Mouse (Mus musculus): ENCODE data around the gene Cfc1. TPM values are rescaled to one million over a fixed set of nuclear protein-coding genes. Genes with fewer than 3 reads are reported as not detected.

Cfc1 gene
- polyA plus RNA-seq, 1 experiment: not detected

DNA sequence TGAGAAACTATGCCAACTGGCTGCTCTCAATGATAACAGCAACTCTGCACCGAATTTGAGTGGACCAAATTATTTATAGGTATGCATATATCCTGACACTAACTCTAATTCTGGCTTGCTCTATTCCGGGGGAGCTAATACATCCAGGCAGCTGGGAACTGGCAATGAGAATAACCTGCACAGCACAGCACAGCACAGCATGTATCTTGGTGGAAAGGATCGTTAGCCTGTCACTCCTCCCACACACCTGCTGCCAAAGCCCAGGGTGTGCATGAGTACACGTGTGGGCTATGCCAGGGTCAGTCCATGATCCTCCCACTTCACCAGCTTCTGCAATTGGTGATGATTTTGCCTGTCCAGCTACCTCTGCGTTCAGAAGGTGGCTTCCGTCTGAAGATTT is 36.0 kb downstream of the Cfc1 start:
- Histone ChIP-seq H3K27me3 (ENCODE audit: control insufficient read depth) (no peaks in the 10 kb centered on the region), H3K4me1 (ENCODE audit: control insufficient read depth) (no peaks in the 10 kb centered on the region), H3K9me3 (ENCODE audit: control insufficient read depth, low read length) (no peaks in the 10 kb centered on the region), H3K4me3 (replicated peaks) (no peak overlapping the region), H3K36me3 (ENCODE audit: control insufficient read depth) (no peaks in the 10 kb centered on the region)
- no peak for TF ChIP-seq GATA1 (IDR thresholded peaks at IDR 0.05; ENCODE audit: low read length)
- TF ChIP-seq TAL1 (IDR thresholded peaks at IDR 0.05; ENCODE audit: low read length): no peak

- Histone ChIP-seq H3K9me3 (ENCODE audit: control insufficient read depth, low read length) (no peaks in the 10 kb centered on the region), H3K36me3 (ENCODE audit: control insufficient read depth) (no peaks in the 10 kb centered on the region), H3K4me1 (ENCODE audit: control insufficient read depth) (no peaks in the 10 kb centered on the region), H3K4me3 (replicated peaks) (no peak overlapping the region), H3K27me3 (ENCODE audit: control insufficient read depth) (no peaks in the 10 kb centered on the region; the same call in 1 of the 2 replicates)
- TF ChIP-seq TAL1 (IDR thresholded peaks at IDR 0.05; ENCODE audit: low read length) (no peak), GATA1 (IDR thresholded peaks at IDR 0.05; ENCODE audit: low read length) (no peak)
Observed at GRCm38 (mm10) chr1:34573221-34573620, 37.8 kb downstream of the Cfc1 start.

- H3K36me3 ChIP-seq (ENCODE audit: control insufficient read depth): no peaks in the 10 kb centered on the region
- 0 out of 2 replicates have a peak, but pooled peaks cover 2% of the 10 kb centered on the region for H3K4me1 ChIP-seq (ENCODE audit: control insufficient read depth)
- H3K9me3 ChIP-seq (ENCODE audit: control insufficient read depth, low read length): no peaks in the 10 kb centered on the region
- no peak within 1 kb of the TSS for H3K4me3 ChIP-seq (replicated peaks)
- no peak for TF ChIP-seq TAL1 (IDR thresholded peaks at IDR 0.05; ENCODE audit: low read length)
- H3K27me3 ChIP-seq (ENCODE audit: control insufficient read depth): peaks cover 18% of the 10 kb centered on the region
Observed at GRCm38 (mm10) chr1:34578851-34579781, 43.7 kb downstream of the Cfc1 start, which contains the start of gene Amer3. Gene Amer3 (plus strand): TSS chr1:34579657.

DNA sequence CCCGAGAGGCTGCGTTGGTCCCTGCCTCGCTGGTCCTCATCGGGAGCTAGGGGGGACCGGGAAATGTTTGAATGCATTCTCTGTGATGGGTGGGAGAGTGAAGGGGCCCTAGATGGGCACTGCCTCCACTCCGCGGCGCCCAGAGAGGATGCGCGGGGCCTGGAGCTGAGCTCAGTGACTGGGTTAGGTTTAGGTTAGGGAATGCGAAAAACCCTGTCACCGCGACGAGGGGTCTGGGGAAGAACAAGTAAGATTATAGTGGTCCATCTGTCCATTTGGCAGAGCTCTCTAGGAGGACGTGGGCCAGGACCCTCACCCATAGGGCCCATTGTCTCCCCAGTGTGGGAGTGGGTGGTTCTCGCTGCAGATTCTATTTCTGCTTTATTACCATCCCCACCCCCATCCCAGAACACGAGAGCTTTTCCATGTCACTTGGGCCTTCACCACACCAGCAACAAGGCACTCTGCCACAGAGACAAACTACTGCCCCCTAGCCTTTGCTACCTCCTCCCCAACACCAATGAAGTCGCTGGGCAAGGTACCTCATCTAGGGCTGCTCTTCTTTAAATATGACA is 44.4 kb downstream of the Cfc1 start:
- Histone ChIP-seq H3K4me3 (replicated peaks) (no peak overlapping the region), H3K27me3 (ENCODE audit: control insufficient read depth) (peaks cover 18% of the 10 kb centered on the region)

DNA sequence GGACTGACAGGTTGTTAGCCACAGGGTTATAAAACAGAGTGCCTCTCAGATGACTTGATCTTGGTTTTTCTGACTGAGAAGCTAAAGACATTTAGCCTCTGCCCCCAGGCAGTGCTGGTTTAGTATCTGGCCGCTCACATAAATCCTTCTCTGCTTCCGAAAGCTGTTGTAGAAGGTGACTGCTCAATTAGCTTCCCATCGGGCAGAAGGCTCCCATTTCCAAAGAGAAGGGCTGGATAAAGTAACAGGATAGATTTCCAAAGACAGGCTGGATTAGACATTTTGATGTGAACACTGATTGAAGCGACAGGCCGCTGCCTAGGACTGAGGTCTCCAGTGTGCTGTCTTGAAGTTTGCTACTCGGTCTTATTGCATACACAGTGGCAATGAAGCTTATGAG is 46.8 kb downstream of the Cfc1 start:
- no peaks in the 10 kb centered on the region for H3K36me3 ChIP-seq (ENCODE audit: control insufficient read depth)
- TF ChIP-seq TAL1 (IDR thresholded peaks at IDR 0.05; ENCODE audit: low read length) (no peak), GATA1 (IDR thresholded peaks at IDR 0.05; ENCODE audit: low read length) (no peak)
- H3K9me3 ChIP-seq (ENCODE audit: control insufficient read depth, low read length): no peaks in the 10 kb centered on the region
- peaks cover 18% of the 10 kb centered on the region for H3K27me3 ChIP-seq (ENCODE audit: control insufficient read depth)
- H3K4me3 ChIP-seq (replicated peaks): no peak overlapping the region
- H3K4me1 ChIP-seq (ENCODE audit: control insufficient read depth): 0 out of 2 replicates have a peak, but pooled peaks cover 2% of the 10 kb centered on the region

More for the DNA sequence above, 44.4 kb downstream of the Cfc1 start:
- Histone ChIP-seq H3K9me3 (ENCODE audit: control insufficient read depth, low read length) (no peaks in the 10 kb centered on the region), H3K4me1 (ENCODE audit: control insufficient read depth) (0 out of 2 replicates have a peak, but pooled peaks cover 2% of the 10 kb centered on the region), H3K36me3 (ENCODE audit: control insufficient read depth) (no peaks in the 10 kb centered on the region)
- TF ChIP-seq GATA1 (IDR thresholded peaks at IDR 0.05; ENCODE audit: low read length) (no peak), TAL1 (IDR thresholded peaks at IDR 0.05; ENCODE audit: low read length) (no peak)

DNA sequence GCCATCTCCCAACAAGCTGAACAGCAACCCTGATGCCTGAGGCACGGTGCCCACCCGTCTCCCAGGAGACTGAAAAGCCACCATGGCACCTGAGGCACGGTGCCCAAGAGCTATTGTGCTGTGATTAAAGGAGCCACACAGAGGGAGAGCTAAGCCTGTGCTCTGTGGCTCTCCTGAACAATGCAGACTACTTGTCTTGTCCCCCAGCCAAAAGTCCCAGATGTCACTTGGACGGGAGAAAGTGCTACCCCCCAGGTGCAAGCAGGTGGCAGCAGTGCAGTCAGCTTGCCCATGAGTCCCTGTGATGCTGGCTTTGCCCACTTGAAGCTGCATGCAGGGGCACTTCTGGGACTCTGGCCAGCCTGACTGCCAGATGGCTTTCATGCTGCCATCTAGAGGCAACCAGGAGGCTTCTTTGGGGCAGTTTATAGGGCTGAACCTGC is 48.4 kb downstream of the Cfc1 start:
- Histone ChIP-seq H3K4me3 (replicated peaks) (no peak overlapping the region), H3K27me3 (ENCODE audit: control insufficient read depth) (peaks cover 13% of the 10 kb centered on the region), H3K4me1 (ENCODE audit: control insufficient read depth) (0 out of 2 replicates have a peak, but pooled peaks cover 2% of the 10 kb centered on the region), H3K9me3 (ENCODE audit: control insufficient read depth, low read length) (no peaks in the 10 kb centered on the region), H3K36me3 (ENCODE audit: control insufficient read depth) (no peaks in the 10 kb centered on the region)
- no peak for TF ChIP-seq GATA1 (IDR thresholded peaks at IDR 0.05; ENCODE audit: low read length)
- TF ChIP-seq TAL1 (IDR thresholded peaks at IDR 0.05; ENCODE audit: low read length): no peak

DNA sequence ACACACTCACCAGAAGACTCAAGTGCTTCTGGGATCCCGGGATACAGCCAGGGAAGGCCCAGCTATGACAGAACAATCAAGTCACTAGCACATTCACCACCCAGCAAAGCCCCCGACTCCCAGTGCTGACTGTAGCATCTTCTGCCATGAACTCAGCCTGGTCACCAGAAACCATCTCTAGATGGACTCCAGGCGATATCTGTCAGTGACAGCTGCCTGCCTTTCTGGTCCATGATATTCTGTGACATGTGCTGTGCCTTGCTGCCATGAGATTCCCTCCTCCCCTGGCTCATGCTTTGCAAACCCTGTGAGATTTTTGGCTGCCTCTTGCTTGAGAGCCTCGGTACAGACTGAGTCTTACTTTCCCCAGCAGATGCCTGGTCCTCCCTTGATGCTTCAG is 49.3 kb downstream of the Cfc1 start:
- Histone ChIP-seq H3K4me3 (replicated peaks) (no peak overlapping the region), H3K36me3 (ENCODE audit: control insufficient read depth) (no peaks in the 10 kb centered on the region), H3K4me1 (ENCODE audit: control insufficient read depth) (no peaks in the 10 kb centered on the region), H3K9me3 (ENCODE audit: control insufficient read depth, low read length) (no peaks in the 10 kb centered on the region), H3K27me3 (ENCODE audit: control insufficient read depth) (peaks cover 4% of the 10 kb centered on the region; the same call in 1 of the 2 replicates)
- no peak for TF ChIP-seq GATA1 (IDR thresholded peaks at IDR 0.05; ENCODE audit: low read length)
- TF ChIP-seq TAL1 (IDR thresholded peaks at IDR 0.05; ENCODE audit: low read length): no peak

- no peaks in the 10 kb centered on the region for H3K36me3 ChIP-seq (ENCODE audit: control insufficient read depth)
- H3K9me3 ChIP-seq (ENCODE audit: control insufficient read depth, low read length): no peaks in the 10 kb centered on the region
- H3K27me3 ChIP-seq (ENCODE audit: control insufficient read depth): no peaks in the 10 kb centered on the region
- no peak overlapping the region for H3K4me3 ChIP-seq (replicated peaks)
- TF ChIP-seq TAL1 (IDR thresholded peaks at IDR 0.05; ENCODE audit: low read length) (no peak), GATA1 (IDR thresholded peaks at IDR 0.05; ENCODE audit: low read length) (no peak)
- no peaks in the 10 kb centered on the region for H3K4me1 ChIP-seq (ENCODE audit: control insufficient read depth)
Observed at GRCm38 (mm10) chr1:34587298-34588096, 52.0 kb downstream of the Cfc1 start.

Other genes with a start within 250 kb of the Cfc1 start
- 0.81 and 1.2 TPM in 2 replicates for gene Ccdc115, start 96.0 kb upstream of the Cfc1 start, polyA plus RNA-seq (2012)
- gene Imp4, start 95.8 kb upstream of the Cfc1 start, polyA plus RNA-seq (2012): 2.2 and 2.8 TPM in 2 replicates
- 1.4 and 1.5 TPM in 2 replicates for gene Ptpn18, start 75.9 kb upstream of the Cfc1 start, polyA plus RNA-seq (2012)
- gene Prss39, start 37.2 kb upstream of the Cfc1 start, polyA plus RNA-seq (2012): not detected in 2 replicates
- gene Prss40, start 25.3 kb downstream of the Cfc1 start, polyA plus RNA-seq (2012): not detected in 2 replicates
- gene Amer3, start 44.0 kb downstream of the Cfc1 start, polyA plus RNA-seq (2012): not detected in 2 replicates

All from erythroblast, embryonic 14.5 days (primary cell).